Mouse (Mus musculus) megakaryocyte, adult 5-6 weeks (primary cell): ENCODE measurements at regions not wholly inside any gene's neighbourhood (a gene's known extent, or its start where the extent isn't known, plus 50 kb on each side); places are given as distances from the start of the nearest gene placed in this dataset.

Experiments
- ATAC-seq: 2 replicates; pipeline ENCODE4 v1.8.0; 2016; ENCODE audit warnings: mild to moderate bottlenecking, inconsistent platforms; ENCODE audit not compliant: poor library complexity, severe bottlenecking

DNA sequence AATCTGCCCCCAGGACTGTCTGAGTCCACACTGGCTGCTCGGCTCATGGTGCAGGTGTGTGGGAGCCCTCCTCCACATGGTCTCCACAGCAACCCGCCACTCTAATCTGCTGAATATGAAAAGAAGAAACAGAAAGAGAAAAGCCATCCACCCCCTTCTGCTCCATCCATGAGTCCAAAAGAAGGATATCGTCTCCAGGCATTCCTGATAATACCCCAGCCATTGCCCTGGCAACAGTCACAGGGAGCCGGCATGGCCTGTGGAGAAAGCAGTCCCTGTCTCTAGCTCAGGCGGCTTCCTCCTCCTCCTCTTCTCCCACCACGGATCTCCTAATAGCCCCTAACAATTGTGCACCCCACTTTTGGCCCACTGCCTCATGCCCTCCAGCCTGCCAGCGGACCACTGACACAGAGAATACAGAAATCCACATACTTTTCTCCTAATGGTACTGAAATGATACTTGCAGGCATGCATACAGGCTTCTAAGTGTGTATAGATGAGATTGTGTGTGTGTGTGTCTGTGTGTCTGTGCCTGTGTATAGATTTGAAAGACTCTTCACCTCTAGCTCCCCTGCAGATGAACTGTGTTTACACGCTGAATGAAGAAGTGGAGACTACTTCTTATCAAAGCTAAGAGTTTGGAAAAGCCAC lies 301.5 kb upstream of the Mpdz start:
- no peak for ATAC-seq

DNA sequence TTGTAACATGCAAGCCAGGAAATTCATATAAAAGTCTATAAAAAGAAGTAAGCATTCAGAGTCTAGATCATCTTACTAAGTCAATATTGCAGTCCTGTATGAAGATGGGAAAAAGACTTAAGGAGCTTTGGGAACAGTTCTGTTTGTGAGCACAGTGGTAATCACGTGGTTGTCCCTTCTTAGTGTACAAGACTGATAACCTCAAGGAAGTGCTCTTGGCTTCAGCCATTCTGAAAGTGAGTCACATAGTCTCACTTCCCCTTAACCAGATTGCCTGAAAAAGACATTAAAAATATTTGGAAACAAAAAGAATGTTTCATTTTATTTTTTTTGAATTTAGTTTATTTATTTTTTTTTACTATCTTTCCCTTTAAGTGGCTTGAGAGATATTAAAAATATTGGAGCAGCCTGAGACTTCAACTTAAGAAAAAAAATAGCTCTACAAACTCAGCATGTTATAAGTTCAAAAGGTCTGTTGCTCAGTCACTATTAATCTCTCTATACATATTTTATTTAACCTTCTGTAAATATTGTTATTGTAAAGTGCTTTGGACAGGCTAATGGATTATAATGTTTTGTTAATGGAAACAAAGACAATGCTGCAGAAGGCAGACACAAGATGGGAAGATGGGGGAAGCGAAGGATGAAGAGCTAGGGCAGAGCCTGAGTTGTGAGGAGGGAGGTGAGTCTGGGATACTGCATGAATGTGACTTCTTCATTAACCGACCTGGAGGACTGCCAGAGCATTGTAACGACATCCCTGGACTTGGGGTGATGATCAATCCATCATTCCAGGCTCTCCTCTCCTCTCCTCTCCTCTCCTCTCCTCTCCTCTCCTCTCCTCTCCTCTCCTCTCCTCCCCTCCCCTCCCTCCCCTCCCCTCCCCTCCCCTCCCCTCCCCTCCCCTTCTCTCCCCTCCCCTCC lies 300.2 kb upstream of the Mpdz start:
- ATAC-seq = peak; percentile 45; the same call in 1 of the 2 replicates

DNA sequence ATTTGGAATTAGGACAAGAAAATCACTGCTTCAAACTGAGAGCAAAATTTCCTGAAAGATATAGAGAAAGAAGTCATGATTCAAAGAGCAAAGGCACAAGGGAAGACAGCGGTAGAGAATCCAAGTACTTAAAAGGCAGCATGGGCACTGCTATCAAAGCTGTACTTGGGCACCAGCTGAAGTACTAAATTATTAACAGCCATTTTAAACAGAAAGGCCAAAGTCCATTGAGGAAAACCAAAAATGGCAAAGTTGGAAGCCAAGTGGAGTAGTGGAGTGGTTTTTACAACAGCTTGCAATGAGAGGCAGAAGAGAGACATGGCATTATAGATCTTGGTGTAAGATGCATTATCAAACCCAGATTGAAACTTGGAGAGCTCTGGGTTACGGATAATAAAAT lies 291.8 kb upstream of the Mpdz start:
- no peak for ATAC-seq

DNA sequence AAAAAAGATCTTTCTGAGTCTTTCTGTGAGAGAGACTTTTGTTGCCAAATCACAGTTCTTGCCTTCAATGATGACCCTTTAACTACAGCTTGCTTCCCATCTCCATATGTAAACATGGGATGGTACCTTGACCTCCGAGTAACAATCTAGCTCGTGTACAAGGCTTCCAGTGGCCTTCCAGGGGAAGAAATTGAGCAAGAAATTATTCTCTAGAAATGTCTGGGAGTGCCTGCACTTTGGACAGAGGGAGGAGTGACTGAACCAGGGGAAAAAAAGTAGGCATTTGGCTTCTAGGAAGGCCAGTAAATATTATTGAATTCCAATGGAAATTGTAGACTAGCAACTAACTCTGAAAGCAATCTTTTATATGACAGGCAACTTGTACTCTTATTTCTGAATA lies 287.8 kb upstream of the Mpdz start:
- no peak for ATAC-seq

DNA sequence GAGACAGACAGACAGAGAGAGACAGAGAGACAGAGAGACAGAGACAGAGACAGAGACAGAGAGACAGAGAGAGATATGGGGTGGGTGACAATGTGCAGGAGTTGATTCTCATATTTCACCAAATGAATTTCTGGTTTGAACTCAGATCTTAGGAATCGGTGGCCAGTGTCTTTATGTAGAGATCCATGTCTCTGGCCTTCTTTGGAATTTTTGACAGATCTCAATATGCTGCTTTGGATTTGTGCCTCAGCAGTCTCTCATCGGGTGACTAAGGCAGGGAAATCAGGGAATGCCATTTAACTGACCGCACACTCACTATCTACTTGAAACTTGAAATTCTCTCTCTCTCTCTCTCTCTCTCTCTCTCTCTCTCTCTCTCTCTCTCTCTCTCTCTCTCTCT lies 286.3 kb upstream of the Mpdz start:
- no peak for ATAC-seq

DNA sequence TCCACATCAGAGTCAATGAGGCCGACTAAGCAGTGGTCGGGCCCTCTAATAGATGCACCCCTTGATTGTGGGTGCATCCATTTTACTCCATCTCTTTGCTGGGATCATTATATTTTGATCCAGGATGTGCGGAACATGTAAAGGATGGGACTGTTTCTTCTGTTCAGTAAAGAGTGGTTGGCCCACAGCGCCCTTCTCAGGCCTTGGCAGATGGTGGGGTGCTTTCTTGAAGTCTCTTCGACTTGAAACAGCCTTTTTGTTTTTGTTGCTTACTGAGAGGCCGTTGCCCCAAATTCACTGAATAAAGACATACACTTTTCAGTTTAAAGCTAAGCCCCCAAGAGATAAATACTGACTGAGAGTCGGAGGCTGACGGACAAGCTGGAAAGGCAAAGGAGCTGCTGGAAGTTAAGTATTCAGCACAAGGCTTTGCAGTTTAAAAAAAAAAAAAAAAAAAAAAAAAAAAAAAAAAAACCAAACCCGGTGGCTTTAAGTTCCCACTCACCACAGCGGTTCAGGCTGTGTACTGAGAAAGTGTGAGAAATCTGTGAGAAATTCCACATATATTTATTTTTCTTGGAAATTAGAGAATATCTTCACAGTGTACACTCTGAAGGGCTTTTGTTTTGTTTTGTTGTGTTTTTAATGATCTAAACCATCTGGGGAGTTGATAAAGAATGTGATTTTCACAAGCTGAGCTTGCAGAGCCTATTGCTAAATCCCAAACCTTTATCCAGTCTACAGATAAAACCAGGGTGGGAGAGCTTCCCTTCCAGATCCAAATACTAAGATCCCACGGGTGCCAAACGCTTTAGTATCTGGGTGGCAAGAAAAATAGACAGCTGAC lies 285.3 kb upstream of the Mpdz start:
- ATAC-seq = no peak

DNA sequence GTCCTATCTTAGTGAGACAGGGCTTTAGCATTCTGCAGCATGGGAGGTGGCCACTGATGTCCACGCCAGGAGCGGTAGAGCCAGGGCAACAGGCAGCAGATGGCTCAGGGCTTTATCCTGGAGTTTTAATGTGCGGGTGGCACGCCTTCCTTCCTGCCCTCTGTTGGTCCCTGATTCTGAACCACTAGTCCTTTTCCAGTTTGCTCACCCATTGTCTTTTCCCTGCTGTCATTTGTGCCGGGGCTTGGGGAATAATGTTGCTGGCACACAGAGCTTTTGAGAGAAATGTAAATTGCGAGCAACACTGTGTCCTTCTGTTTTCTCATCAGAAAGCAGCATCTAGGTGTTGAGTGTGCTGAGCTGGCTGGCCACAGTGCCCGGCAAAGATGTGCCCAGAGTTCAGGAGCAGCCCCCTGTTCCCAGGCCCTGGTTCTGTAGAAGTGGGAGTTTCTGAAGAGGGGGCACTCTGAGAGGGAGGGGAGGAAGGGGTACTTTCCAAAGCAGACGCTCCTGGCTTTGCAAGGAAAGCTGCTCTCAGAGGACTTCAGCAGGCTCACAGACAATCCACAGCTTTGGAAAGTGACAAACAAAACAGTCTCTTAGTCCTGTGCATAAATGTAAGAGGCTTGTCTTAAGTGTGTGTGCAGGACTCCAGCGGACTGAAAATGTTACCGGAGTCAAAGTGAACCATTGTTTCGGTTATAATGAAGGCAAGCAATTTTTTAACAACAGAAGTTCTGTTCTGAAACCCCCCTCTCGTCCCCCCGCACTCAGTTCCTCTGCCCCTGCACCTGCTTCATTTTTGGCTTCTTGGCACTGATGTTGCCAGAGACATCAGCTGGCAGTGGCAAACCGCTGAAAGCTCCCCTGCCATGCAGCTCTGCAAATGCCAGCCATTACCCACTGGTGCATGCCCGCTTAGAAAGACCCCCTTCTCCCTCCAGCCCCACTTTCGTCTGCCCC lies 284.4 kb upstream of the Mpdz start:
- no peak for ATAC-seq

DNA sequence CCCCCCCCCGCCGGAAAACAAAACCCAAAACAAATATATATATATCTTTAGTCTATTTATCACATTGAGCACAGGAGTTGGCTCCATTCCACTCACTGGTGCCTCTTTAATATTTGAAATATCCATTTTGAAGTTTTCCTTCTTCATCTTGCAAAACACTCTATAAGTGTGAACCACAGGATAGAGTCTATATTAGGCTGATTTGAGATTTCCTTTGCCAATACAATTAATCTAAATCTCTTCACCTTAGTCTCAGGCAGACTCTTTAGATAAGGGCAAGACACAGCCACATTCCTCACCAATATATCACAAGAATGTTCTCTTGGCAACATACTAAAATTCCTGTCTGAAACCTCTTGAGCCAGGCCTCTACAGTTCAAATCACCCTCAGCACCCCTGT lies 282.1 kb upstream of the Mpdz start:
- no peak for ATAC-seq

DNA sequence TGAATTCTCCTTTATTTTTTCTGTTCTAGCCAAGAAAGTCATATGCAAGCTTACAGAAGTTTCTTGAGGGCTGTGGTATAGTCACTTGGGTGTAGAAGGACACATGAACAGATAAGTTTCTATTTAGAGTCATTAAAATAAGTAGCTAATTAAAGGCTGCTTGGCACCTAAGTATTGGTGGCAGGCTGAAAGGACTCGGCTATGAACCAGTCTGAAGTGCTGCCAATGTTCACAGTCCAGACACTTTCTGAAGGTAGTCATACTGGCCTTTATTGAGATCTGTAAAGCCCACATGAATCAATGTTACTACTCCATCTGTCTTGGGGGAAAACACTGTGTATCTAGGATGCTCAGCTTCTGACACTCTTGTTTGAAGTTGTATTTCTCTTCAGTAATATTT lies 269.8 kb upstream of the Mpdz start:
- no peak for ATAC-seq

DNA sequence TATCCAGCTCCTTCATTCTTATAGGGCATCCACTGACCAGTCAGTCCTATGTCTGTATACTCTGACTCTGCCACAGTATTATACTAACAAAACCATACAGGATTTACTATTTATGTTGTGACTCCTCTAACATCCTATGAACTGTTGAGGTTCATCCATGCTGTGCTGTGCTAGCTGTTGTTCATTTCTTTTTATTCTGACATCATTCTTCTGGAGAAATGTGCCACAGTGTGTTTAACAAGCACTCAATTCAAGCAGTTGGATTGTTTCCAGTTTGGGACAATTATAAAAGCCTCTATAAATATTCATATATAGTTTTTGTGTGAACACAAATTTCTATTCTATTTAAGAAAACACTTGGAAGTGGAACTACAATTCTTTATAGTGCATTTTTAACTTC lies 252.6 kb upstream of the Mpdz start:
- no peak for ATAC-seq

DNA sequence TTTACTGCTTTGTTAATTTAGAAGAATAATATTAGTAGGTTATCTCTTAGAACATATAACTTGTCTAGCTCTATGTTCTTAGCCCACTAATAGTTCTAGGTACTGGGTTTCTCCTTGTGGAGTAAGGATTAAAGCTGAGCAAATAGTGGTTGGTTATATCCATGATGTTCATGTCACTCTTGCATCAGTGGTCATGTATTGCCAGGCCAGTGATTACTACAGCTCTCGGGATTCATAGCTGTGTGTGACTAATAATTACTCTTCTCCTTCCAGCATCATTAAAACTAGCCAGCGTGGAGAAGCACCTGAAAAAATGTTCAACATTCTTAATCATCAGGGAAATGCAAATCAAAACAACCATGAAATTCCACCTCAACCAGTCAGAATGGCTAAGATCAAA lies 234.6 kb upstream of the Mpdz start:
- ATAC-seq = no peak

DNA sequence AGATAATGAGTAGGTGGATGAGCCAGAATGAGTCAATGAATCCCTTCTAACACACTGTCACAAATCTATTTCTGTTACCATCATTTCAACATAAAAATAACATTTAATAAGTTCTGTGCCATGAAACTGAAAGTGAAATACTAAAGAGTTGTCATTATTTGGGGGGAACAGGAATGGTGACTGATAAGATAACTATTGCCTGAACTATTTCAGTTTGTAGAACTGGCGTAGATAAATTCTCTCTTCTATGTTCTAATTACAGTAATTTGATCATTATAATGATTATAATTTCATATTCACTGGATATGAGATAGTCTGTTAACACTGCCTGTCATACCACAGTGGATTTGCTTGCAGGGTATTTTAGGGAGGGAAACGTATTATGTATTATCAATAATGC lies 232.3 kb upstream of the Mpdz start:
- ATAC-seq = no peak

DNA sequence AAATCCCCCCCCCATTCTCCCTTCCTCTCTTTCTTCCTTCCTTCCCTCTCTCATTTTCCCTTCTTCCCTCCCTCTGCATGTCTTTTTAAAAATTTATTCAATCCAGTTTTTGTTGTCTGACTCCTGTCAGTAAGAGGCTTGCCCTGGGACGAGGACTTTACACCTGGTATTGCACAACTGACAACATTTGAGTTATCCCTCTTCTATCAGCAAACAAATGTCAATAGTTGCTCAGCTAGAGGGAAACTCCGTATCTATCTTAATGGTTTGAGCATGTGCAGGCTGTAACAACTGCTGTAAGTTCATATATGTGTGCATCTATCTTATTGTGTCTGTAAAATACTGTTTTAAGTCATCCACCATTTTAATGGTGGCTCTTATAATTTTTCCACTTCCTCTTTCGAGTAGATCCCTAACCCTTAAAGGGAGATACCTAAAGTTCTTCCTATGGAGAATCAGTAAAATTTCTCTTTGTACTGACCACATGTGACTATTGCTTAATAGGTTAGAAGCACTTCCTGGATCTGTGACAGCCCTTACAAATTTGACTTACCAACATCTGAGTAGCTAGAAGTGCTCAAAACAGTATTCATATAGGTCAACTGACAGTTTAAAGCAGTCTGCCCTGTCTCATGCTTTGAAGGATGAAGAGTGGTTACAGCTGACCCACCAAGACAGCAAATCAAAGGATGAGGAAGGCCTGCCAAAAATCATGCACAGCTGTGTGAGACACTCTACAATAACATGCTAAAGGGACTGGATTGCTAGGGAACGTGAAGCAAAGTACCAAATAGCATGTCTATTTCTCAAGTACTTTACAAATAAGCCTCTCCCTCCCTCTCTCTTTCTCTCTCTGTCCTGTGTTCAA lies 231.0 kb upstream of the Mpdz start:
- ATAC-seq = no peak

DNA sequence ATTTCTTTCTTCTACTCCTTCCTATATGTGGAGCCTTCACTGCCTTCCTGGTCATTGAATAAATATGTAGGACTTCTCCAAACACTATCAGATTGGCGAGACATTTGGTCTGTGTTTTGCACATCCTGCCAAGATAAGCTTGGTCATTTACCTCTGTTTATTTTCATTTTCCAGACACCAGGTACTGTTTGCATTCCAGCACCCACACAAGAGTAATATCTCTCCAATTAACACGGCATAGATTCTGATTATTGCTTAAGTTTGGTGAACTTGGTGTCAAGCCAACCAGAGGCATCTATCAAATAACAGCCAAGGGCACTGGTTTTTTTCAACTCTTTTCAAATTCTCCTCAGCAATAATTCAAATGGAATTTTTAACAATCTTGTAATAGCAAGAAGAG lies 229.4 kb upstream of the Mpdz start:
- no peak for ATAC-seq

DNA sequence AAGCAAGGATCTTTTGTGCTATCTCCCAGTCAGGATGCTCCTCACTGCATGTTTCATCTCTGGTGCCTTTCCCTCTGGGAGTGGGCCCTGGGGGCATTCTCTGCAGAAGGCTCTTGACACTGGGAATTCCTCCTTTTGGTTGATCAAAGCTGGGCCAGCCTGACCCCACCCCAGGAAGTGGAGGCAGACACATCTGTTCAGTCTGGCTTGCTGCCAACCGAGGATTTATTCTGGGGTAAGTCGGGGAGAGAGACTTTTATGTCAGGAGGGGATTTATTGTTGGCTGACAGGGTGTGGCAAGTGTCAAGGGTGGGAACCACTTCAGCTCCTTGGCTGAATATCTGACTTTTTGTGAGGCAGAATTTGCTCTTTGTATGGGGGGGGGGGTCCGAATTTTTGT lies 226.6 kb upstream of the Mpdz start:
- no peak for ATAC-seq

DNA sequence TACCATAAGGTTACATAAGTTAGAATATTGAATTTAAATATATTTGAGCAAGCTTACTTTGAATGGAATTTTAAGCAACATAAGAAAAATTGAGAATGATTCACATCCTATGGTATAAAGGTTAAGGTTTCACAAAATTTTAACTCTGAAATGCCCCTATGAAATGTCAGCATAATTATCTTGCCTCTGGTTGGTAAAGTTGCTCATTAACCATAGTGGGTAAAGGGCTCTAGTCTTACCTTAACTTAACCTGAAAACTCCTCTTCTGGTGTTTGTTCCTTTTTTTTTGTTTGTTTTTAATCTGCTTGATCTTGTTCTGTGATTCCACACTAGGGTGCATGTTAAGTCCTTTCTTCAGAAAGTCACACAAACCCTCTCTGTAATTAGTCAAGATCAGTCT lies 218.5 kb upstream of the Mpdz start:
- ATAC-seq = no peak

DNA sequence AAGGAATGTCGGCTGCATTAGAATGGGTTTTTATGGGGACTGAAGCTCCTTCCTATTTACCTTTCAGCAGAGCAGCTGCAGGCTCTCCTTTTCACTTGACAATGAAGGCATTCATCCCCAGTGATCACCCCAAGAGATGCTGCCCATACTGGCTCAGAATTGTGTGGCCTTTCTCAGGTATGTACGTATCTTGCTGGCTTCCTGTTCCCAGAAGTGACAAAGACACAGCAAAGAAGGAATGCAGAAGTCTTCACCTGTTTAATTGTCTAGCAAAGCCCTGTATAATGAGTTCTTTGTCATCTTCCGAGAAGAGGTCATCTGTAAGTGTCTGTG lies 185.8 kb upstream of the Mpdz start:
- ATAC-seq = no peak

DNA sequence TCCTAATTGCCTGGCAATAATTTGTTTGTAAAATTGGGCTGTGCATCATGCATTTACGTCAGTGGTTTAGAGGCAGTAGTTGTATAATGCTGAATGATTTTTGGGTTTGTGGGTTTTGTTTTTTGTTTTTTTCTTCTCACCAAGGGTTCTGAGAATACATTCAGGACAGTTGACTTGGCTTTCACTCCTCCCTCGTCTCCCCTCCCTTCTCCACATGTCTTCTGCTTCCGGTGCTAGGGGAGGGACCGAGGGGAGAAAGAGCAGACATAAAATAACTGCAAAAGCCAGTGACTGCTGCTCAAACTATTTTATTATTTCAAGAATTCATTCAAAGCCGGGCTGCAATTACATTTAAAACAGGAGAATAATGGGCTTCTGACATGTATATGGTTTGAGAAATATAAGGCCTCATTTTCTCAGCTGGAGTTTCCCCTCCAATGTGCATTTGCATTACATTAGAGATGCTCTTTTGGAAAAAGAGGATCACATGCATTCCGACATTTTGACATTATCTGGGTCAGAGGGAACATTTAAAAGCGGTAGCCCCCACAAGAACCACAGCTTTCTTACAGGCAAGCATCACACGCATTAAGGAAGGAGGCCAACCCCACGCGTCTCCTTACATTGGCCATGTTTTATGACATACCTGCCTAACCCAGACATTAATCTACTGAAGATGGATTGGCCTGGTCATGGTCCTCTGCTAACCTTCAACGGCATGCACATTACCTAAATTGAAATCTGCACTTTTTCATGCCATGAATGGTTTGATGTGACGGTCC lies 185.3 kb upstream of the Mpdz start:
- no peak for ATAC-seq
